Mouse (Mus musculus): ENCODE measurements at regions not wholly inside any gene's neighbourhood (a gene's known extent, or its start where the extent isn't known, plus 50 kb on each side); places are given as distances from the start of the nearest gene placed in this dataset.

DNA sequence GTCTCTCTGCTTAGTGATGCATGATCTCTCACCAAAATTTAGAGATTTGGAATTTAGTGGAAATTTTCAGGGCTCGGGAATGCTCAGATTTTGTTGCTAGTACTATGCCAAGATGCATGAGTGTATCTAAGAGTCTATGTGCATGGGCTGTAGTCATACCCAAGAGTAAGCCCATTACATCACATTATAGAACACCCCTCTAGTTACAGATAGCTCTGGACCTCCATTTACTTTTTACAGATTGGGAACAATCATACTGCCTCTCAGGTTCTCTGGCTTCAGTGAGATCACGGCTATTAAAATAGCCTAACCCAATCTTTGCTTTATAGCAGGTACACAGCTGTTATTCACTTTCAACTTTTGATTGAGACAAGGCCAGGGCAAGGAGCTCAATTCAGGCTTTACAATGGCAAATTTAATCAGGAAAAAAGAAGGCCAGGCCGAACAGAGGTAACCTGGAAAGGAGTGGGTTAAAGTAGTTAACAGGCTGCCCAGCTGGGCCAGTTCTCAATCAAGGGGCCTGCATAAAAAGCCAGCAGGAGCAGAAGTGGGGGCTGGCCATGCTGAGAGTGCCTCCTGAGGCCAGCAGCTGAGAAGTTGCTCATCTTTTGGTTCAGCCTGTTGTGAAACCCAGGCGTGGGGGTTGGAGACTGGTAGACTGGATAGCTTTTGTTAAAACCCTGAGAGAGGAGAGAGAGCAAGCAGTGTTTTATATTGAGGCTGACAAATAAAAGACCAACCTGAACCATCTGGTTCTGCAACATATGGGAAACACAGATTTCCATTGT lies 509.2 kb upstream of the Pou3f2 start:
- no peak for DNase-seq

DNA sequence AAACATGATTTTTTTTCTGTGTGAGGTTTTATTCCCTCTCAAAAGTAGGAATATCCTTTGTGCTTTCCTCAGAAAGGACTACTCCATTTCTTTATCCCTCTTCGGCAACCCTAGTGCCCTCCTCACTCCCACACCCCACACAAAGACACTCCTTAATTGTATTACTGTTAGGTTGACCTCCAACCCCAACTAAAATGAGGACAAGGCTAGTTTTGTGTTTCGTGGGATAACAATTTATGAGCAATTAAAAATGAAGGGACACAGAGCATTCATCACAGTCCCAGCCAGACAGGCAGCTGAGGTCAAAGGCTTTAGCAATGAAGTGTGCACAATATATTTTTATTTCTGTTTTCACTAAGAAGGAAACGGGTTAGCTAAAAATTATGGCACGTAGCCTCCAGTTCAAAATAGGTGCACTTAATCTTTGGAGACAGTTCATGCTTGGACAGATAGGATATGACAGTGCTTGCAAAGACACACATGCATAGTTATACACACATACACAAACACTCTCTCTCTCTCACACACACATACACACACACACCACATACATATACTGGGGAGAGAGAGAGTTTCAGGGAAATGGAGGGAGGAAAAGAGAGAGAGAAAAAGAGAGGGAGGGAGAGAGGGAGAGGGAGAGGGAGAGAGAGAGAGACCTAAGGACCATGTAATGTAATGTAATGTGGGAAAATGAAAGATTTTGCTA lies 498.8 kb upstream of the Pou3f2 start:
- DNase-seq = no peak

DNA sequence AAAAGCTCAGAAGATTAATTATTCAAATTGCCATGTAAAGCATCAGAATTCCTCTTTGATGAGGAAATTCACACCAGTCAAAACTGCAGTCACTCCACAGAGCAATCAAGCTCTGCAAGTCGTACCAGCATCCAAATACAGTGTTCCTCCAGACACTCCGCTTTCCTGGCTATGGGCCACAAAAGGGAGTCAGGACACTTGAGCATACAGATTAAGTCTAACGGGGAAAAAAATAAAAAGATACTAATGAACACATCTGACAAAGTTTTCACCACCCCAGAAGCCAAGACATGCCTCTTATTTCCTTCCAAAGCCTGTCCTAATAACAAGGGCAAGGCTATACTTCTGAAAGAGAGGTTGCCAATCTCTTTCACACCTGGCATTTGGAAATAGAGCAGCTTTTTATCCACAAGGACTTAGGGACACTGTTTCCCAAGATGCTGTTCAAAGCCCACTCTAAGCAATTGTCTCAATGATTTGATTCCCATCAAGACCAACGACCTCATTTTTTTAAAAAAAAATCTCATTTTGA lies 485.5 kb upstream of the Pou3f2 start:
- no peak for DNase-seq

DNA sequence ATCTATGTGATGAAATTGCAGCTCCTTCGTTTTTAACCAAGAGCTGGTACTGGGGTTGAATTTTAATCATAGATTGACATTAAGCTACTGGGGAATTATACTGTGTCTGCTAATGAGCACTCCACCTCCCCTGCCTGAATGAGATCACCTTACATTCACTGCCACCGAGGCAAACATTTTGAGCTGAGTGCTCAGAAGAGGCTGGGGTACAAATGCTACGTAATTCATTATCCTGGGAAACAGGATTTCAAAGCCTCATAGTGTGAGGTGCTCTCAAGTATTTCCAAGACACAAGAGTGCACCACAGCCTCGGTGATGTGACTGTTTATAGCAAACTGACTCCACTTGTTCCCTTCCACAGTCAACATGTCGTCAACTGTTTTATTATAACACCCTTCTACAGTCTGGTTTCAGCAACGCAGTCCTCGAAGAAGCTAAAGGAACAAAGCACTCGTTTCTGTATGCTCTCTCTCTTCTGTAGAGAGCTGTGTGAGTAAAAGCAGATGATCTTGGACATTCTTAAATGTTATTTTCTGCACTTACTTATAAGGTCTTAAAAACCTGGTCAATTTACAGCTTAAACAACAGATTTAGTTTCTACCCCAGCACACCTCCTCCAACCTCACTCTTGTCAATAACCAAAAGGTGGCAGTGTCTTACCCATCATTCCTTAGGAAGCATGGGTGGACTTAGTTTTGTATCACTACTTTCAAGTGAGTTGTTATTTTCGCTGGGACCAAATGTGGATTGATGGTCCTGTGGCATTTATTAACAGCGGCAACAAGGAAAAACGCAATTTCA lies 484.8 kb upstream of the Pou3f2 start:
- peak; percentile 13 for DNase-seq

DNA sequence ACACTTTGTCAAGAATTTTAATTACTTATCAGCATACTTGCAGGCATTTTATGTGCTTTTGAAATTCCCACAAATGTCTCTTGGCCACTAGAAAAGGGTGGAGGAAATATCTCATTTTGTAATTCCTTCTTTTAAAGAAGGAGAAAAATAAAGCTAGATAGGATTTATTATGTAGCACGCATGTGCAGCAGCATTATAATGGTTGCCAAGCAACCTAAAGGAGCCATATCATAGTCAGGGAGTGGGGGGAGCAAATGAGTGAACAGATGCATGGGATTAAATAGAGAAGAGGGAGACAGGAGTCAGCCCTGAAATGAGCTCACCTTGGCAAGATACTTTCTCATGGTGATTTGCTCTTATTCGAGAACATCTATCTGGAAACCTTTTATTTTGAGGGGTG lies 483.0 kb upstream of the Pou3f2 start:
- no peak for DNase-seq

DNA sequence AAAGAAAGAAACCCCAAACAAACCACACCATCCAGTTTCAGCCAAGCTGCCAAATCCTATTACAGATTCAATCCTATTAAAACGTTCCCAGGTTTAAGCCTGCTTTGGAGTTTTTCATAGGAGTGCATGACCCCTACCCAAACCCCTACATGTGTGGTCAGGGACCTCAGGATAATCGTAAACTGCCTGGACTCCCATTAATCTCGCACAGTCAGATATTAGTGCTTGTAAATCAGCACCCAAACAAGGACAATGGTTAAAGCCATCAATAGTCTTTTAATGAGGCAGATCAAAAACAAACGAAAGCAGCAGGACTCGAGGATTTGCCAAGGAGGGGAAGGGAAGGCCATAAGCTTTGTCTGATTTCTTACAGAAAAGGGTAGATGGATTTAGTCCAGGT lies 482.3 kb upstream of the Pou3f2 start:
- no peak for DNase-seq

DNA sequence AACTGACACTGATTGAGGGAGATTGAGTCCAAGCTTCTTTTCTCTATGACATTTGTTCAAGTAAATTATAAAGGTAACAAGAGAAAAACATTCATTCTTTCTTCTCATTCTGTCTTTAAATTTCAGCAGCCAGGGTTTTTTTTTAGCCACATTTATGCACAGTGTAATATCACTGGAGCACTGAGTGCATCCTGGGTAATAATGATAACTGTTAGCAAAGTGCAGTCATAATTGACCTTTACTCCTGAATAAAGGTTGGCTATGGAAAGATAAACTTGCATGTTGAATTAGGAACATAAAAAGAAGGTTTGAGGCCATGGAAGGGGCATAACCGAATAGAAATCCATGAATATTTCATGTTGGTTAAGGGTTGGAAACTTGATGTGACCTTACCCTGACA lies 461.3 kb upstream of the Pou3f2 start:
- DNase-seq = no peak

DNA sequence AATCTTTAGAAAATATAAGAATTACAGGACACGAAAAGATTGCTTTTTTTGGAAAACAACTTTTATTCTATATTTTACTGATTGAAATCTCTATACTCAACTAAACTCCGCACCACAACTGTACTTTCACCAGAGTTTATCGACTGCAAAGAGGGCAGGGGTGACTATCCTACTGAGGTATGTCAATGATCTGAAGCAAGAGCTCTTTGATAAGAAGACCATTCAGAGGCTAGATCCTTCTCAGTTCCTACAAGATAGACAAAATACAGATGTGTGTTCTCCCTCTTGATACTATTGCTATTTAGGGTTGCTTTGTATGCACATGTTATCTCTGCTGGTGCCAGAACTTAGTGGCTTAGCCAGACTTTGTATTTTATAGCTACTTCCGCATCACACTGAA lies 460.7 kb upstream of the Pou3f2 start:
- no peak for DNase-seq

DNA sequence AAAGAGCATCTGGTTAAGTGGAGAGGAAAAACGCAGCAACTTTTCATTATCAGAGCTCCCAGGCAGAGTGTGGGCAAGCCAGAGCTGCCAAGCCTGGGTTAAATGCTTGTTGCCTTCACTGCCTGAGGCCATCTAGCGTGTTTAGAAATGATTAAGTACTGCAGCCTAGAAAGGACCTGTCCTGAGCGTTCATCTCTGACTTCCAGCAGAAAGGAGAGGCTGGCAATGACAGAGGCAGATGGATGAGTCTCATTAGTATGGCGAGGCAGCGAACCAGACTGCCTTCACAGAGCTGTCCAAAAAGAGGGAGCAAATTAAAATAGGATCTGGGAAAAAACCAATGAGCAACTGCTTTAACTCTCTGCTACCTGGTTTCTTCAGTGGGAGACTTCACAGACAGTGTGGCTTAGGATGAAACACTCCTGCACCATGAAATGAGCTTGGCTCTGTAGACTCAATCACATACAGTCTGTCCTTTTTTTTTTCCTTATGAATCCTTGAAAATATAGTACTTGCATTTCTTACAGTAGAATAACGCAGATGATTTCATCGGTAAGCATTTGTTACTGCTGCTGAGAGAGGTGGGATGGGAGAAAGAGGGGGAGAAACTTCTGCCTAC lies 458.7 kb upstream of the Pou3f2 start:
- DNase-seq = no peak

DNA sequence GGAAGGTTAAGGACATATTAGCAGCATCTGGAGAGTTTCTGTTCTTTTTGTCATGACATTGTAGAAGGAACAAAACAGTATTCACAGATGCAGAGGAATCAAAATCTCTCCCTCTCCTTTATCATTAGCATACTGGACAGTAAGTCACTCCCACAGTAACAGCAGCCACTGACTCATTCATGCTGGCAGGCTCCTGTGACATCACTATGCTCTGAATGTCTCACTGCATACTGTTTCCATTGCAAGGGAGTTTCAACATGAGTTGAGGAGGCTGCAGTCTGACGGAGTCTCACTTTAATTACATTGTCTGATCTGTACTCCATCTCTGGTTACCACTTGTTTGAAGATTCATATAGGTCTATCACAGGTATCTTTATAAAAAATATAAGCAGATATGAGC lies 450.1 kb upstream of the Pou3f2 start:
- DNase-seq = no peak

DNA sequence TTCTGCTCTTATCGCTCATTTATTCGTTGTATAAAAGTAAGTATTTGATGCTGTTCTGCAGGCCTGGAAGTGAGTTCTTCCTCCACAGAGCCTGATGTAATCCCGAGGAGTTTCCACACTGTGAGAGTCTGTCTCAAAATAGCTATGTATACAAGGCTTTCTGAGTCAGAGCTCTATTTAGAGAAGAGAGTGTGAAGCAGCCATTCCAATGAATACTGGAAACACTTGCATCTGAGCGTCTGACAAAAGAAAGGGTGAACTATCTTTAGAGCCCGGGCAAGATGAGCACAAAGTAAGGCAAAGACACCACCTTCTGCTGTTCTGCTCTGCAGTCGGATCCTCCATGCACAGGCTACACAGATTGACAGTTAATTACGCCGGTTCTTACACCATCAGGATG lies 436.0 kb upstream of the Pou3f2 start:
- no peak for DNase-seq

DNA sequence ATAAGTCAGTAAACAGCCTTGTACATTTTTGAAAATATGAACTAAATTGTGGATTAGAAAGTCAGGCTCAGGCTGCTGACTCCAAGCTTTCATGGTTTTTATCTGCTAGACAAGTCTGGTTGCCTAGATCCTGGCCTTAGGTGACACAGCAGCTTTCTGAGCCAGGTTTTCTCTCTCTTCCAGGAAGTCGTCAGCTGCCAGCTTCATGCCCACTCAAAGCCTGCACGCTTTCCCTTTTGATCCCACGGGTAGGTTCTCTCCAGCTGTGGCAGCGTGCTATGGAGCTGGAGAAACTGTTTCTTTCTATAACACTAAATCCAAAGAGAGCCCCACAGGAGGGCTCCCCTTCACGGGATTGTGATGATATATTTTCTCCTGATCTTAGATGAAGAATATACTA lies 426.7 kb upstream of the Pou3f2 start:
- no peak for DNase-seq

DNA sequence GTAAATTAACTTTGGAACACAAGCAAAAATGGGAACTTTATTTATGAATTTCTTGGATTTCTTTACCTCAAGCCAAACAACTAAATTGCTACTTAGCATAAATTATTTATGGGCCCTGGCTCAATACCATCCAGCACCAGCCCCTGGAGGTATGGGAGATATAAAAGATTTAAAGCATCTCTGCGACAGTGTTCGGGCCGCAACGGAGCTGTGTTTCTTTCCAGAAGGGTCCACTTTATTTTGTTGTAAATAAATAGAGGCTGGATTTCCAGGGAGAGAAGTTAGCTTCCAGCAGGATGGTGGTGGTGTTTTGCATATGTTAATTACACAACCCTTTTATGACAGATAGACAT lies 404.5 kb upstream of the Pou3f2 start:
- DNase-seq = no peak

DNA sequence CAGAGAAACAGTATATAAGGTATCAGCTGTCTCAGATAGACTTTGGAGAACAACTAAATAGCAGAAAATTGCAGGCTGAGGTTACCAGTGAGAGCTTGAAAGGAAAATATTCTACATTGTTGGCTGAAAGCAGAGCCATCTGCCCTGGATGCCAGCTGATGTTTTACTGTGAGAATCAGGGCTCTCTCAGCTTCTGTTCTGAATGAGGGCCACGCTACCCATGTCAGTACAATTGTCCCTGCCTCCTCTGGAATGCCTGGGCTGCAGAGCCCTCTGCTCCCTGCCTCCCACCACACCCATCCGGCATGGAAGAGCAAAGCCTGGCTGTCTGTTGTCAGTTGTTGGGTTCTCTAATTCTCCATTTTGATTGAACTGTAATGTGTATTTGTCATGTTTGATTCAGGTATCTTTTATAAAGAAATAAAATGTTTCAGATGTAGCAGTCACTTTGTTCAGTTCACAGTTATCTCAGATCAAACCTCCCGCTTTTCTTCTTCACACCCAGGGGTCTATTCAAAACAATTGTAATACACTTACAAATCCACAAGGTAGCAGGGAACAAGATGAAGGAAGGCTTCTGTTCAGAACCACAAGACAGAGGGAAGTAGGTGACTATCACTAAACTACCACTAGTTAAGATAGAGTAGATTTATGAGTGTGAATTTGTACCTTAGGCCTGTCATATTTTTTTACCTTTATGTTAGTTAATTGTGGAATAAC lies 404.0 kb upstream of the Pou3f2 start:
- no peak for DNase-seq

DNA sequence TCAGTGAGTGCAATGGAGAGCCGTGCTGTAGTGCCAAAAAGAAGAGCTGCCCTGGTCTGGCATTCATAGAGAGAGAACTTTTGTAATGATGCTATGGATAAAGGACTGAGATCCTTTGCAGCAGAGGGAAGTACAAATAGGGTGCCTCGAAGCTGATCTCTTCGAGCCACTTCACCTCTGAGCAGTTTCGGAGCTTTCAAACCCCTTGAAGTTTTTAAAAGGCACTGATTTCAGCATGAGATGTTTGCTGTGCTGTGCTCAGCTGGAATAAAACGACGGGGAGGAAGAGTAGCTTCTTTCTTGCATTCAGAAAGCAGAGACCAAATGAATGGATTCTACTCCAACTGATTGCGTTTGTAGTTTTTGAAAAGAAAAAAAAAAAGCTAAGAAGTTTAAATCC lies 392.5 kb upstream of the Pou3f2 start:
- DNase-seq = no peak

DNA sequence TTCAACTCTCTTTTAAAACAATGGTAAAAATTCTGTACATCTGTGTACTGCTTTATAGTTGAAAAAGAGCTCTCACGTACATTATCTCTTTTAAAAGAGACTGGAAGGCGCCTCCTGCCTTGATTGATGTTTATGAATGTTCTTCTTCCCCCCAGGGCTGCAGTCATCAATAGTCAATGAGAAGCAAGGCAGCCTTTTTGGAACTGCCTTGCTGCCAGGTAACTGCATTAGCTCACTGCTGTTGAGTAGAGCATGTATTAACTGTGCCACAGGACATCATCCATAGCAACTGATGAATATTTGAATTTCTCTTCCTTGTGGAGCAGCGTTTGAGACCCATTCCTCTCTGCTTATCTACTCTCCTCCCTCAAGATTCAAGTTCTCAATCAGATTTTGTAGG lies 387.2 kb upstream of the Pou3f2 start:
- DNase-seq = no peak

DNA sequence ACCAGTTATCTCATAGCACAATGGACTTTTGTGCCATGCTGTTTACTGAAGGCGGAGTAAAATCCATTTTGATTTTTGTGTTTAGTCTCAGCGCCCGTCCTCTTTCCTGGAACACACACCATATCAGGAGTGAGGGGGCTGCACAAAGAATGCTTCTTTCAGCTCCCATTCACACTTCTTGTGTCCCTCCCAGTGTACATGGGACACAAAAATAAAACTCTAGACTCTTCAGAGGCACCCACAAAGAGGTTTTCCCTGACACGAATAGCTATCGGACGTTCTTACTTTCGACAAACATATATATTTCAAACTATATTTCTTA lies 347.9 kb upstream of the Pou3f2 start:
- DNase-seq = no peak

DNA sequence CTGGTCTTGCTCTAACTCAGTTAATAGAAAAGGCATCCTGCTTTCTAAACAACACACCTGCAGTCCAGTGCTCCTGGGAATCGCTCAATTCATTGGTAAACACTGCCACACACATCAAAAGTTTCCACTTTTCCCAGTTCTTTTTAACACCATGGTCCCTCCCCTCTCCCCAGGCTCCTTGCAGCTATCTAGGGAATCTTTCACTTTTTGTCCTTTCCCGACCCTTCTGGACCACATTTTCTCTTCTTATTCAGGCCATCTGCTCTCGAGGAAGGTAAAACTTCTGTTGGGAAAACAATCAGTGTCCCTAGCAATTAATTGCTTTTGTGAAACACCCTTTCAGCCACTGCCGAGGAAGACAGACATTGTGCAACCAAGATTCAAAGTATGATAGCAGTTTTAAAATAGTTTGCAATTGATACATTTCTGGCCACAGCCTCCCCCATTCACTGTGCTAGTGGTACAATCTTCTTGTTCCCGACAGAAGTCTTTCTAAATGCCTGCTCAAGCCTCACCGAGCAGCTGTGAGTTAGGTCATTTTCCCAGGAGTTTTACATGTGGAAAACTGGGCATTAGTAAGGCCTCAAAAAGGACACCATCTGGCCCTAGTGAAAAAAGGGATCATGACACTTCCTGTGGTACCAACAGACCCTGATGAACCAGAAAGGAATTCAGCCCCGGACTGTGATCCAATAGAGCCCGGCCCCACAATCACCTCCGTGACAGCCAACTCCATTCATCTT lies 347.4 kb upstream of the Pou3f2 start:
- DNase-seq = no peak

DNA sequence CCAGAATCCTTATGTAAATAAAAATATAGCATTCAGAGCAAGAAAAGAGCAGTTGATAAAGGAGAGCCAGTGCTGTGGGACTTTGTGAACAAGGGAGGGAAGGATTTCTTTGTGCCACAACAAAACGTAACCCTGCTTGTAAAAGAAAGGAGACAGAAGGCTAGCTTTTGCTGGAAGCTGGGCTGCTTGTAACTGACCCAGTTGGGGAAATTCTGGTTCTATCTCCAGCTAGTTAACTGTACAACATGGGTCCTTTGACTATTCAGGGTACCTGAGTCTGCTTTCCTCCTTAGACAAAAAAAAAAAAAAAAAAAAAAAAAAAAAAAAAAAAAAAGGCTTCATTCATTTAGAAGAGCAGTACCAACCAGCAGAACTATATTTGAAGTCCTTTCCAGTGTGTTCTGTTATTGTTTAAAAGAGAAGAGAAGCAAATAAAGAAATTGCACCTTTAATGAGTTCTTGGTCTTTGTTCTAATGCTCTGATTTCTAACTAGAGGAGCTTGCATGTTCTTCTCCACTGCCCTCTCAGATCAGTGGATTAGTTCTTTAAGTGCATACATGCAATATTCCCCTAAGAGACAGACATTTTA lies 345.8 kb upstream of the Pou3f2 start:
- no peak for DNase-seq

DNA sequence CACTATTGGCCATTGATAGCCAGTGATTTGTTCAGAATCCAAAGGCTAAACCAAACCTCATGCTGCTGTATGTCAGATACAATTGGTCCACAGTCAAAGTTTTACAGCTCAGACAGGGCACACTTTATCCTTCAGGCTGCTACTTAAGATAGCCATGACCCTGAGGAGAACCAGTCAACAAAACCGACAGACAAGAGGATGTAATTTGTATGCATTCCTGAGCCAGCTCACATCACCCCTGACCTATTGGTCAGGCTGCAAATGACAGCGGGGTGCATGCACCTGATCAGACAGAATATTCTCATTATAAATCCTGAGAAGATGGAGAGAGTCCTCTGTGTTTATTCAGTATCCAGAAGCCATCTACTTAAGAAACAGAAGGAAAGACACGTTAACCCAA lies 315.5 kb upstream of the Pou3f2 start:
- no peak for DNase-seq

DNA sequence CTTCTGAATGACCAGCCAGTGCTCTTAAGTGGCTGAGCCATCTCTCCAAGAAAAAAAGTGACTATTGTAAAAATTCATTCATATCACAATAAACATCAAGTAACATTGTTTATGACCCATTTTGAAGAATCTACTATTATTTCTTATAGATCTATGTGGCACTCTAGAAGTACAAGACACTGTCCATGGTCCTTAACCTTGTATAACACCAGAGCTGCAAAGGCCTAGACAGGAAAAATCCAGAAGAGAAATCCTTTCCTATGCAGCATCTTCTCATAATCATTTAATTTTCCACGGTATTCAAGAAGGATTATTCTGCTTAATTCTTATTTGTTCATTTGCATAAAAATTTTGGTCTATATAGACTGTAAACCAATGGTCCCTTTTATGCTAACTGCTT lies 304.7 kb upstream of the Pou3f2 start:
- no peak for DNase-seq

DNA sequence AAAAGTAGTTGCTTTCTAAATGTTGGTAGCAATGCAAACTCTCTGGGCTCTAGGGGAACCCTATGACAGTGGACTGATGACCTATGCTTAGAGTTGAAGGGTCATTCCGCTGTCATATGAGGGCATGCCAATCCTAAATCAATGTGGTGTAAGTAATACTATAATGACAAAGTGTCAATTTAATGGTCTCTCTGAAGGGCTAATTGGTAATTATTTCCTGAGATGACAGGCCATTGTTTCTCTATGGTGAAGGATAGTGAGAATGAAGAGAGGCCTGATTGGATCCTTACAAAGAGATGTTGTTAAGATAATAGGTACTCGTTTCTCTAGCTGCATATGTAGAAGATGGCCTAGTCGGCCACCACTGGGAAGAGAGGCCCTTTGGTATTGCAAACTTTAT lies 299.7 kb upstream of the Pou3f2 start:
- DNase-seq = no peak

Measured in kidney, adult 9 months (tissue).